Mouse (Mus musculus) CH12.LX (cell line): Measurements from ENCODE around the gene Tiam1. TPM values are rescaled to one million over a fixed set of nuclear protein-coding genes. Genes with fewer than 3 reads are reported as not detected.

ENCODE experiments used
- DNase-seq: peaks from one replicate; pipeline ENCODE4 v3.0.0-alpha.2; 2013; ENCODE audit errors: extremely low read depth
- H3K27ac ChIP-seq: 2 replicates; pipeline ENCODE4 v1.5.1; 2012; ENCODE audit warnings: low read depth, mild to moderate bottlenecking, control low read depth, moderate library complexity; ENCODE audit not compliant: insufficient read depth
- H3K27me3 ChIP-seq: replicated peaks from 2 replicates; pipeline ENCODE3; 2012; ENCODE audit warnings: inconsistent platforms
- H3K36me3 ChIP-seq, 2 experiments: replicated peaks in 1 of 2; 2 replicates each; pipeline versions ENCODE3 to v1.6.1; 2012; ENCODE audit warnings: inconsistent platforms in 1 of 2, low read length in 1 of 2, mild to moderate bottlenecking in 1 of 2, mixed read lengths in 1 of 2, moderate library complexity in 1 of 2; ENCODE audit not compliant: control insufficient read depth in 1 of 2, insufficient read depth in 1 of 2
- H3K4me1 ChIP-seq, 2 experiments: 2 replicates each; pipeline ENCODE4 v1.6.1; 2012; ENCODE audit warnings: inconsistent platforms in 1 of 2, moderate library complexity in 1 of 2; ENCODE audit not compliant: insufficient read depth in 2 of 2, control insufficient read depth in 1 of 2
- H3K4me2 ChIP-seq: 2 replicates; pipeline ENCODE4 v1.6.1; 2012; ENCODE audit warnings: low read depth, mild to moderate bottlenecking, control low read depth; ENCODE audit not compliant: poor library complexity, insufficient read depth, severe bottlenecking
- H3K4me3 ChIP-seq, 3 experiments: fragments of 150-350 bp in 1 of 3; sonication (generic) in 1 of 3; replicated peaks in 1 of 3; 2 replicates each; pipeline versions ENCODE3 to v1.5.1; 2011 to 2012; ENCODE audit warnings: low read depth in 2 of 3, low read length in 2 of 3, mild to moderate bottlenecking in 2 of 3, moderate library complexity in 2 of 3, control low read depth in 1 of 3, improper control_type of control experiment in 1 of 3, inconsistent platforms in 1 of 3, mixed read lengths in 1 of 3; ENCODE audit not compliant: poor library complexity in 1 of 3
- H3K79me2 ChIP-seq: replicated peaks from 2 replicates; pipeline ENCODE4 v1.6.1; 2012; ENCODE audit warnings: mild to moderate bottlenecking, moderate library complexity; ENCODE audit not compliant: control insufficient read depth, poor library complexity, insufficient read depth, severe bottlenecking; ENCODE audit errors: extremely low read depth
- H3K9ac ChIP-seq: 2 replicates; pipeline ENCODE4 v1.6.1; 2012; ENCODE audit warnings: low read depth, mild to moderate bottlenecking, control low read depth, moderate library complexity; ENCODE audit not compliant: insufficient read depth
- H3K9me3 ChIP-seq: replicated peaks from 2 replicates; pipeline ENCODE3; 2012; ENCODE audit warnings: low read length, inconsistent platforms, mixed read lengths
- CHD1 ChIP-seq: IDR thresholded peaks from 2 replicates; pipeline ENCODE4 v1.6.1; 2012; ENCODE audit warnings: low read depth, low read length, improper control_type of control experiment, inconsistent platforms
- CHD2 ChIP-seq: IDR thresholded peaks from 2 replicates; pipeline ENCODE4 v1.6.1; 2011; ENCODE audit warnings: low read length, improper control_type of control experiment
- ELF1 ChIP-seq: IDR thresholded peaks from 2 replicates; pipeline ENCODE4 v1.6.1; 2014; ENCODE audit warnings: low read depth, mild to moderate bottlenecking, inconsistent platforms, low read length, improper control_type of control experiment
- ETS1 ChIP-seq: conservative IDR thresholded peaks from 2 replicates; pipeline ENCODE4 v1.6.1; 2012; ENCODE audit warnings: low read depth, mild to moderate bottlenecking, inconsistent platforms, low read length, improper control_type of control experiment, moderate library complexity
- HCFC1 ChIP-seq: IDR thresholded peaks from 2 replicates; pipeline ENCODE4 v1.6.1; 2012; ENCODE audit warnings: low read depth, mild to moderate bottlenecking, inconsistent platforms, low read length, improper control_type of control experiment
- IRF4 ChIP-seq: IDR thresholded peaks from 2 replicates; pipeline ENCODE4 v1.6.1; 2014; ENCODE audit warnings: low read depth, mild to moderate bottlenecking, inconsistent platforms, low read length, improper control_type of control experiment
- JUN ChIP-seq: IDR thresholded peaks from 2 replicates; pipeline ENCODE4 v1.6.1; 2011; ENCODE audit warnings: low read depth, mild to moderate bottlenecking, low read length, improper control_type of control experiment, moderate library complexity; ENCODE audit not compliant: insufficient read depth
- JUND ChIP-seq: conservative IDR thresholded peaks from 2 replicates; pipeline ENCODE4 v1.6.1; 2011; ENCODE audit warnings: low read depth, low read length, improper control_type of control experiment
- MAFK ChIP-seq: IDR thresholded peaks from 2 replicates; pipeline ENCODE4 v1.6.1; 2011; ENCODE audit warnings: low read length, improper control_type of control experiment; ENCODE audit not compliant: insufficient replicate concordance
- MAZ ChIP-seq: IDR thresholded peaks from 2 replicates; pipeline ENCODE4 v1.6.1; 2012; ENCODE audit warnings: low read depth, mild to moderate bottlenecking, inconsistent platforms, low read length, improper control_type of control experiment, moderate library complexity
- MEF2A ChIP-seq: IDR thresholded peaks from 2 replicates; pipeline ENCODE4 v1.6.1; 2014; ENCODE audit warnings: low read depth, mild to moderate bottlenecking, inconsistent platforms, low read length, improper control_type of control experiment, borderline replicate concordance
- MXI1 ChIP-seq: IDR thresholded peaks from 2 replicates; pipeline ENCODE4 v1.6.1; 2011; ENCODE audit warnings: mild to moderate bottlenecking, low read depth, low read length, improper control_type of control experiment
- MYC ChIP-seq: IDR thresholded peaks from 2 replicates; pipeline ENCODE4 v1.6.1; 2011; ENCODE audit warnings: low read depth, mild to moderate bottlenecking, improper control_type of control experiment, low read length
- NELFE ChIP-seq: IDR thresholded peaks from 2 replicates; pipeline ENCODE4 v1.6.1; 2011; ENCODE audit warnings: low read depth, low read length, improper control_type of control experiment
- PAX5 ChIP-seq: IDR thresholded peaks from 2 replicates; pipeline ENCODE4 v1.6.1; 2012; ENCODE audit warnings: low read length, inconsistent platforms, mixed read lengths
- POLR2A ChIP-seq: IDR thresholded peaks from 2 replicates; pipeline ENCODE4 v1.6.1; 2011; ENCODE audit warnings: low read depth, mild to moderate bottlenecking, improper control_type of control experiment, low read length
- POLR2AphosphoS2 ChIP-seq: IDR thresholded peaks from 2 replicates; pipeline ENCODE4 v1.6.1; 2011; ENCODE audit warnings: low read depth, low read length, improper control_type of control experiment
- RAD21 ChIP-seq: IDR thresholded peaks from 2 replicates; pipeline ENCODE4 v1.6.1; 2011; ENCODE audit warnings: low read depth, mild to moderate bottlenecking, low read length, improper control_type of control experiment, moderate library complexity
- RCOR1 ChIP-seq: conservative IDR thresholded peaks from 2 replicates; pipeline ENCODE4 v1.6.1; 2012; ENCODE audit warnings: low read depth, mild to moderate bottlenecking, inconsistent platforms, low read length, improper control_type of control experiment
- SIN3A ChIP-seq: IDR thresholded peaks from 2 replicates; pipeline ENCODE4 v1.6.1; 2012; ENCODE audit warnings: low read length, improper control_type of control experiment, inconsistent platforms
- SMC3 ChIP-seq: IDR thresholded peaks from 2 replicates; pipeline ENCODE4 v1.6.1; 2011; ENCODE audit warnings: low read depth, low read length, improper control_type of control experiment
- TCF12 ChIP-seq: IDR thresholded peaks from 2 replicates; pipeline ENCODE4 v1.6.1; 2014; ENCODE audit warnings: low read depth, mild to moderate bottlenecking, inconsistent platforms, low read length, improper control_type of control experiment
- UBTF ChIP-seq: IDR thresholded peaks from 2 replicates; pipeline ENCODE4 v1.6.1; 2012; ENCODE audit warnings: low read depth, mild to moderate bottlenecking, inconsistent platforms, low read length, improper control_type of control experiment, moderate library complexity
- USF1 ChIP-seq: IDR thresholded peaks from 2 replicates; pipeline ENCODE4 v1.6.1; 2014; ENCODE audit warnings: low read depth, mild to moderate bottlenecking, inconsistent platforms, low read length, improper control_type of control experiment
- USF2 ChIP-seq: conservative IDR thresholded peaks from 2 replicates; pipeline ENCODE4 v1.6.1; 2011; ENCODE audit warnings: low read depth, low read length, improper control_type of control experiment
- ZC3H11A ChIP-seq: IDR thresholded peaks from 2 replicates; pipeline ENCODE4 v1.6.1; 2012; ENCODE audit warnings: low read depth, mild to moderate bottlenecking, inconsistent platforms, low read length, improper control_type of control experiment
- ZMIZ1 ChIP-seq: IDR thresholded peaks from 2 replicates; pipeline ENCODE4 v1.6.1; 2012; ENCODE audit warnings: low read depth, mild to moderate bottlenecking, inconsistent platforms, low read length, improper control_type of control experiment
- ZNF384 ChIP-seq: IDR thresholded peaks from 2 replicates; pipeline ENCODE4 v1.6.1; 2012; ENCODE audit warnings: low read depth, low read length, improper control_type of control experiment, inconsistent platforms
- dilution Hi-C: fragments of 300-500 bp; cut with MboI; formaldehyde crosslinking; loops from 2 replicates; pipeline ENCODE4 v1.14.3; 2020; ENCODE audit warnings: low sequenced_read_pairs; ENCODE audit not compliant: extremely low pct_unique_long_range_greater_than_20kb, extremely low pct_ligation_motif_present
- in situ Hi-C: fragments of 300-500 bp; cut with MboI; formaldehyde crosslinking; loops from 3 replicates; pipeline ENCODE4 v1.14.3; 2019; ENCODE audit warnings: low sequenced_read_pairs, low pct_ligation_motif_present, low pct_unique_long_range_greater_than_20kb, mixed read lengths
- polyA plus RNA-seq: library from polyadenylated mRNA; unstranded; fragments of >175 nt; gene quantifications from 2 replicates; pipeline ENCODE4 v1.2.1, GENCODE M21; 2012; ENCODE audit warnings: low read depth; ENCODE audit not compliant: insufficient read length
- total RNA-seq, 2 experiments: library from RNA; depleted of rRNA; stranded (reverse); fragments of 300-350 nt in 1 of 2; fragments of >200 nt in 1 of 2; gene quantifications; 2 replicates each; pipeline ENCODE4 v1.2.3; 2012 to 2014

Tiam1 gene
- total and polyA plus RNA-seq, 3 experiments: 0.03 to 0.40 (median 0.04) TPM

- peaks cover 75% of the 10 kb centered on the region for H3K27me3 ChIP-seq
- H3K4me1 ChIP-seq: no peaks in the 10 kb centered on the region
- in situ Hi-C loops: no loop called here
- H3K36me3 ChIP-seq: no peaks in the 10 kb centered on the region
- H3K79me2 ChIP-seq: no peaks in the 10 kb centered on the region
- H3K27ac ChIP-seq: no peak overlapping the region
- dilution Hi-C loops: no loop called here
- H3K4me3 ChIP-seq: no peak overlapping the region
- peaks cover 63% of the 10 kb centered on the region for H3K9me3 ChIP-seq
- no peak for TF ChIP-seq IRF4
- no peak for TF ChIP-seq ZC3H11A
- TF ChIP-seq MAFK: no peak
- TF ChIP-seq ZNF384: no peak
- no peak for TF ChIP-seq USF2
- TF ChIP-seq JUN: no peak
- no peak for TF ChIP-seq MXI1
- TF ChIP-seq SMC3: no peak
- no peak for TF ChIP-seq CHD1
- no peak for TF ChIP-seq JUND
- no peak for TF ChIP-seq POLR2A
- no peak for TF ChIP-seq PAX5
- TF ChIP-seq MYC: no peak
- no peak for TF ChIP-seq USF1
- no peak for TF ChIP-seq NELFE
- TF ChIP-seq ETS1: no peak
- TF ChIP-seq HCFC1: no peak
- TF ChIP-seq CHD2: no peak
- TF ChIP-seq SIN3A: no peak
- no peak overlapping the region for H3K9ac ChIP-seq
- no peak for DNase-seq
- no peak overlapping the region for H3K4me2 ChIP-seq
Observed at GRCm38 (mm10) chr16:90096011-90096410, 47.6 kb downstream of the Tiam1 start.

GRCm38 (mm10) chr16:90093015-90093414 is 50.6 kb downstream of the Tiam1 start:
- in situ Hi-C loops: no loop called here
- no peak overlapping the region for H3K27ac ChIP-seq
- H3K4me1 ChIP-seq: no peaks in the 10 kb centered on the region

More at GRCm38 (mm10) chr16:90093015-90093414, 50.6 kb downstream of the Tiam1 start:
- no peaks in the 10 kb centered on the region for H3K36me3 ChIP-seq
- no peak for TF ChIP-seq RAD21
- TF ChIP-seq UBTF: no peak
- no peak for TF ChIP-seq ELF1
- no peak for TF ChIP-seq RCOR1
- TF ChIP-seq JUND: no peak
- TF ChIP-seq POLR2AphosphoS2: no peak
- no peak for TF ChIP-seq ZC3H11A
- TF ChIP-seq IRF4: no peak
- no peak for TF ChIP-seq TCF12
- TF ChIP-seq SMC3: no peak
- no peak for TF ChIP-seq ZMIZ1
- TF ChIP-seq MEF2A: no peak
- no peak for TF ChIP-seq HCFC1
- TF ChIP-seq MAZ: no peak
- TF ChIP-seq POLR2A: no peak
- no peak for TF ChIP-seq MXI1
- TF ChIP-seq USF1: no peak
- no peak for TF ChIP-seq CHD2
- no peak for TF ChIP-seq ZNF384
- no peak for TF ChIP-seq SIN3A
- TF ChIP-seq, all 38 proteins: peak for 0
- Histone ChIP-seq H3K4me3 (no peak overlapping the region), H3K9me3 (peaks cover 56% of the 10 kb centered on the region), H3K4me2 (no peak overlapping the region), H3K27me3 (peaks cover 64% of the 10 kb centered on the region), H3K79me2 (no peaks in the 10 kb centered on the region), H3K9ac (no peak overlapping the region)
- dilution Hi-C loops: no loop called here
- DNase-seq: no peak
